ENCODE assay signal across 8 mouse cellular contexts in the genomic region with DNA sequence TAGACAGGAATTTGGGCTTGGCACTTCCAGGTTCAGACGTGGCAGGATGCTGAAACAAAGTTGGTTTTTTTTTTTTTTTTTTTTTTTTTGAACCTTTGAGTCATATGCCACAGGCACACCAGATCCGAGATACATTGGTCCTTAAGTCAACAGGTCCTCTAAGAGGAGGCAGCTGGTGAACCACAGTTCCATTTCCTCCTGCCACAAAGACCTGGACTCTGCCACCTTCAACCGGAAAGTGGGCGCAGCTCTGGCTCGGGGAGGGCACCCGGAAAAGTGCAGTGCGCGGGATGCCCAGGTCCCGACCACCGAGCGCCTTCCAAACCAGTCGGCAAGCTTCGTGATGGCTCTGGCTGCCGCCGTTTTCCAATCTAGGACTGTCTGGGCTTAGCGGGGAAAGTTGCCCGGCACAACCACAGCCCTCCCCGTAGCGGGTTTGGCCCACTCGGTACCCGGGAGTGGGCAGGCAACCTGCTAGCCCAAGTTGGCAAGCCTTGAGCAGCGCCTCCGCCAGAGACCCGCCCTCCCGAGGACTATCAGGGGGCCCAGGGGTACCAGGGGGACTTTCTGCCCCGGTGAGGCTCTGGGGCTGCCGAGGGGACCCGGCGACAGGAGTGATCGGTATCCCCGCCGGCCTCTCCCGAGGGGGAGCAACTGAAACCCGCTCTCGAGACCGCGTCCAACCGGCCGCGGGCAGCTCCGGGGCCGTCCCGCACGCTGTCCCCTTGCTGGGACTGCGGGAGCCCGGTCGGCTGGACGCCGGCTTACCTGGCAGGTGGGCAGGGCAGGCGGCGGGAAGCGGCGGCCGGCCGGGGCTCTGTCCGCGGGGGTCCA. TPM values are rescaled to one million over a fixed set of nuclear protein-coding genes. Genes with fewer than 3 reads are reported as not detected.
DNase-seq lines count a peak whose midpoint lies in the region; ATAC-seq and TF ChIP-seq lines count a peak whose summit lies in the region.

No protein-coding gene starts in this region.

- no peaks in the 10 kb centered on the region for H3K36me3 ChIP-seq in forebrain, embryonic 15.5 days
- no peaks in the 10 kb centered on the region for H3K36me3 ChIP-seq in intestine, embryonic 16.5 days (ENCODE audit: control insufficient read depth, insufficient read depth, low read length)
- H3K36me3 ChIP-seq in lung, embryonic 15.5 days = no peaks in the 10 kb centered on the region

- no peaks in the 10 kb centered on the region for H3K9me3 ChIP-seq in forebrain, embryonic 15.5 days
- no peaks in the 10 kb centered on the region for H3K9me3 ChIP-seq in intestine, embryonic 16.5 days (ENCODE audit: control insufficient read depth, low read length)
- no peaks in the 10 kb centered on the region for H3K9me3 ChIP-seq in lung, embryonic 15.5 days

- DNase-seq in right cerebral cortex, adult 2 months (ENCODE audit: low spot score in 2 of 2) = peak; percentile 8 to 31
- DNase-seq in right cerebral cortex, postnatal 36 days (ENCODE audit: low spot score in 2 of 2) = no peak
- peak; percentile 42 for DNase-seq in brain, embryonic 14.5 days (ENCODE audit: low read depth)
- peak; percentile 8 for DNase-seq in ovary, postnatal 14 days (ENCODE audit: low spot score)
- no peak for DNase-seq in T-cell, adult 2 months (ENCODE audit: low spot score)

- peak; percentile 75 for ATAC-seq in forebrain, embryonic 15.5 days (replicated peaks)
- ATAC-seq in intestine, embryonic 16.5 days = peak; percentile 82
- peak; percentile 66 for ATAC-seq in lung, embryonic 15.5 days (ENCODE audit: borderline replicate concordance, extremely low read depth, low FRiP score, low TSS enrichment)

- H3K27ac ChIP-seq in forebrain, embryonic 15.5 days (replicated peaks) = no peak overlapping the region
- no peak overlapping the region; the same call in none of the 2 replicates for H3K27ac ChIP-seq in intestine, embryonic 16.5 days (ENCODE audit: low read length)
- peak overlapping the region; percentile 85 for H3K27ac ChIP-seq in lung, embryonic 15.5 days

- peaks cover 23% of the 10 kb centered on the region; the same call in 1 of the 2 replicates for H3K27me3 ChIP-seq in forebrain, embryonic 15.5 days
- H3K27me3 ChIP-seq in intestine, embryonic 16.5 days (replicated peaks; ENCODE audit: control insufficient read depth, insufficient read depth, low read length) = no peaks in the 10 kb centered on the region
- peaks cover 20% of the 10 kb centered on the region for H3K27me3 ChIP-seq in lung, embryonic 15.5 days

- H3K9ac ChIP-seq in forebrain, embryonic 15.5 days (replicated peaks) = peak overlapping the region; percentile 53
- peak overlapping the region; percentile 80 for H3K9ac ChIP-seq in intestine, embryonic 16.5 days (ENCODE audit: low read depth, low read length)
- peak overlapping the region; percentile 66 for H3K9ac ChIP-seq in lung, embryonic 15.5 days

- H3K4me3 ChIP-seq in forebrain, embryonic 15.5 days = peak overlapping the region; percentile 73
- H3K4me3 ChIP-seq in intestine, embryonic 16.5 days (ENCODE audit: low read length) = peak overlapping the region; percentile 81
- H3K4me3 ChIP-seq in lung, embryonic 15.5 days = peak overlapping the region; percentile 77

- H3K4me1 ChIP-seq in forebrain, embryonic 15.5 days = peaks cover 14% of the 10 kb centered on the region
- H3K4me1 ChIP-seq in intestine, embryonic 16.5 days (ENCODE audit: control insufficient read depth, insufficient read depth, low read length) = no peaks in the 10 kb centered on the region
- H3K4me1 ChIP-seq in lung, embryonic 15.5 days = peaks cover 6% of the 10 kb centered on the region; the same call in 1 of the 2 replicates

- under 1% methylated on average over 57 of the region's 57 CpGs for WGBS in forebrain, embryonic 15.5 days
- under 1% methylated on average over 53 of the region's 57 CpGs for WGBS in intestine, embryonic 16.5 days
- WGBS in lung, embryonic 15.5 days = under 1% methylated on average over 52 of the region's 57 CpGs

- no peak for TF ChIP-seq POLR2A in brain, embryonic 14.5 days (IDR thresholded peaks at IDR 0.05; ENCODE audit: borderline replicate concordance, extremely low read depth, insufficient read depth, insufficient read length, poor library complexity, severe bottlenecking)

- TF ChIP-seq CTCF in brain, embryonic 14.5 days (IDR thresholded peaks at IDR 0.05; ENCODE audit: borderline replicate concordance, extremely low read depth, insufficient read depth, insufficient read length) = no peak

- peak overlapping the region; percentile 100 for H3K4me2 ChIP-seq in forebrain, embryonic 15.5 days (replicated peaks)
- H3K4me2 ChIP-seq in intestine, embryonic 16.5 days (ENCODE audit: low read depth, low read length) = peak overlapping the region; percentile 99
- H3K4me2 ChIP-seq in lung, embryonic 15.5 days = peak overlapping the region; percentile 100

RNA-seq across cellular contexts. Expression of gene Galnt3, which starts 0.8 kb away (rescaled TPM):
- 1.2 and 1.4 TPM in 2 replicates for polyA plus RNA-seq in brain, embryonic 14.5 days (2012; rRNA removed)
- 0.69 and 1.1 TPM in 2 replicates for polyA plus RNA-seq in forebrain, embryonic 15.5 days (2015; fragmentation: Nextera tagmentation; extraction: Ambion mirVana)
- polyA plus RNA-seq in intestine, embryonic 16.5 days (2015; fragmentation: Nextera tagmentation; extraction: Ambion mirVana) = 13.0 and 16.0 TPM in 2 replicates
- polyA plus RNA-seq in lung, embryonic 15.5 days (2015; fragmentation: Nextera tagmentation; extraction: Ambion mirVana) = 14.7 and 15.2 TPM in 2 replicates

Comparison
In these comparisons a context has a peak if more than half of its experiments do, and no peak if none do; other contexts are left out.
1. DNase-seq: peak in right cerebral cortex, adult 2 months (2 of 2), brain, embryonic 14.5 days (single experiment) and ovary, postnatal 14 days (single experiment); none in right cerebral cortex, postnatal 36 days (0 of 2) and T-cell, adult 2 months (single experiment).
2. Peak in every context shown above with its lines, with median percentiles within 50 percentile points of each other: ATAC-seq, H3K4me2 ChIP-seq, H3K4me3 ChIP-seq and H3K9ac ChIP-seq.